Mouse (Mus musculus): ENCODE measurements around the gene Trim38. TPM values are rescaled to one million over a fixed set of nuclear protein-coding genes. Genes with fewer than 3 reads are reported as not detected.
A peak's percentile ranks its signal among the peaks of the same experiment; 100 is the strongest.
"Not testable (repeated sequence)": the region's sequence is repeated elsewhere in the genome, so short reads cannot be mapped to it uniquely, and the experiment has no call there.

Gene Trim38
- polyA plus RNA-seq, 1 experiment from 2014 or later = not detected

DNA sequence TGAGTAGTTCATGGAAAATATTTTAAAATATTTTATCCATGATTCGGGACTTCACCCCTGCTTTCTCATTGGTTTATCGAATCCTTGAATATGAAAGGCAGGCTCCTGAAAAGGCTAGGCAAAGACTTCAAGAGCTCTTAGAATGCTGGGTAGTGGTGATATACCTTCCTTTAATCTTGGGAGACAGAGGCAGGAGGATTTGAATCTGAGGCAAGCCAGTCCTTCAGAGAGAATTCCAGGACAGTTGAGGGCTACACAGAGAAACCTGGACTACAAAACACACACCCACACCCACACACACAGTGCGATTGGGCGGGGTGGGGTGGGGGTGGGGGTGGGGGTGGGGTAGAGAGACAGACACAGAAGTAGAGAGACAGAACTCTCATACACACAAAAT, 21.8 kb upstream of the Trim38 start:
- H3K9me3 ChIP-seq = no peaks in the 10 kb centered on the region
- peaks cover 16% of the 10 kb centered on the region for H3K4me1 ChIP-seq (replicated peaks)
- no peak for ATAC-seq (ENCODE audit: low FRiP score)
- no peaks in the 10 kb centered on the region for H3K27me3 ChIP-seq
- no peak overlapping the region for H3K9ac ChIP-seq
- H3K4me2 ChIP-seq = peak overlapping the region; percentile 65
- peak overlapping the region; percentile 90; the same call in 1 of the 2 replicates for H3K27ac ChIP-seq
- H3K4me3 ChIP-seq = no peak overlapping the region
- no peaks in the 10 kb centered on the region for H3K36me3 ChIP-seq
- WGBS = 7% methylated on average over 4 of the region's 4 CpGs

GRCm38 (mm10) chr13:23749563-23750121, 20.1 kb upstream of the Trim38 start:
- Histone ChIP-seq H3K4me1 (replicated peaks) (peaks cover 16% of the 10 kb centered on the region), H3K4me2 (no peak overlapping the region), H3K4me3 (no peak overlapping the region), H3K9me3 (no peaks in the 10 kb centered on the region), H3K9ac (no peak overlapping the region), H3K27ac (no peak overlapping the region), H3K36me3 (no peaks in the 10 kb centered on the region), H3K27me3 (no peaks in the 10 kb centered on the region)
- 92% methylated on average over 5 of the region's 5 CpGs for WGBS
- no peak for ATAC-seq (ENCODE audit: low FRiP score)

GRCm38 (mm10) chr13:23750839-23751477, 18.8 kb upstream of the Trim38 start, which contains the start of gene Hist1h2ab:
Gene Hist1h2ab, plus strand, starts transcription at chr13:23751126.
- WGBS = under 1% methylated on average over 32 of the region's 47 CpGs
- not testable (repeated sequence) for H3K36me3 ChIP-seq, H3K9me3 ChIP-seq, H3K27me3 ChIP-seq
- Histone ChIP-seq H3K4me3 (peak within 1 kb of the TSS; percentile 44), H3K27ac (peak within 1 kb of the TSS; percentile 94), H3K4me1 (replicated peaks) (peaks cover 16% of the 10 kb centered on the region), H3K9ac (peak within 1 kb of the TSS; percentile 67; the same call in 1 of the 2 replicates), H3K4me2 (peak within 1 kb of the TSS; percentile 69)
- peak; percentile 62 for ATAC-seq (ENCODE audit: low FRiP score)

GRCm38 (mm10) chr13:23751478-23751956, 18.2 kb upstream of the Trim38 start:
- 0 out of 2 replicates have a peak, but pooled peaks have one; percentile 21 for ATAC-seq (ENCODE audit: low FRiP score)
- peak overlapping the region; percentile 67; the same call in 1 of the 2 replicates for H3K9ac ChIP-seq
- H3K4me2 ChIP-seq = peak overlapping the region; percentile 69
- peak overlapping the region; percentile 44 for H3K4me3 ChIP-seq
- H3K36me3 ChIP-seq = no peaks in the 10 kb centered on the region
- H3K27ac ChIP-seq = peak overlapping the region; percentile 94
- H3K27me3 ChIP-seq = no peaks in the 10 kb centered on the region
- no peaks in the 10 kb centered on the region for H3K9me3 ChIP-seq
- WGBS = 2% methylated on average over 11 of the region's 11 CpGs
- peaks cover 16% of the 10 kb centered on the region for H3K4me1 ChIP-seq (replicated peaks)

GRCm38 (mm10) chr13:23752067-23752741, 17.5 kb upstream of the Trim38 start, which contains the start of gene Hist1h3b:
Gene Hist1h3b, plus strand, starts transcription at chr13:23752267.
- H3K9ac ChIP-seq = peak within 1 kb of the TSS; percentile 67; the same call in 1 of the 2 replicates
- H3K4me2 ChIP-seq = peak within 1 kb of the TSS; percentile 69
- WGBS = 2% methylated on average over 18 of the region's 47 CpGs
- peaks cover 14% of the 10 kb centered on the region for H3K4me1 ChIP-seq (replicated peaks)
- peak; percentile 66 for ATAC-seq (ENCODE audit: low FRiP score)
- not testable (repeated sequence) for H3K9me3 ChIP-seq, H3K27me3 ChIP-seq, H3K36me3 ChIP-seq
- H3K27ac ChIP-seq = peak within 1 kb of the TSS; percentile 94
- H3K4me3 ChIP-seq = peak within 1 kb of the TSS; percentile 44

DNA sequence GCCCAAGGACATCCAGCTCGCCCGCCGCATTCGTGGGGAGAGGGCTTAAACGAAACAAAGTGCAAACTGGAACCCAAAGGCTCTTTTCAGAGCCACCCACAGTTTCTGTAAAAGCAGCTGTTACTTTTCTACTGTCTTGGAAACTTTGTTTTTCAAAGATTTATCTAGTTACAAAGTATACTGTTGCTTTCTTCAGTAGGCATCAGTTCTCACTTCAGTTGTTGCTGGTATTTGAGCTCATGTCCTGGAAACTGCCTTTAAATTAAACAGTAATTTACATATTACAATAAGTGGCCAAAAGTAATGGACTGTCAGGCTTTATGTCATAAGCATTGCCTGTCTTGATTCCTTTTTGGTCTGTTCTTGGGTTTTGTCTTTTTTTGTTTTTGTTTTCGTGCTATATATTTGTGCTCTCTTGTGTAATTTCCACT, 17.0 kb upstream of the Trim38 start:
- ATAC-seq (ENCODE audit: low FRiP score) = no peak
- Histone ChIP-seq H3K9me3 (no peaks in the 10 kb centered on the region), H3K9ac (peak overlapping the region; percentile 43; the same call in 1 of the 2 replicates), H3K36me3 (no peaks in the 10 kb centered on the region), H3K27me3 (no peaks in the 10 kb centered on the region), H3K4me1 (replicated peaks) (peaks cover 13% of the 10 kb centered on the region), H3K4me3 (peak overlapping the region; percentile 26), H3K27ac (no peak overlapping the region), H3K4me2 (peak overlapping the region; percentile 49)
- 2% methylated on average over 6 of the region's 6 CpGs for WGBS

DNA sequence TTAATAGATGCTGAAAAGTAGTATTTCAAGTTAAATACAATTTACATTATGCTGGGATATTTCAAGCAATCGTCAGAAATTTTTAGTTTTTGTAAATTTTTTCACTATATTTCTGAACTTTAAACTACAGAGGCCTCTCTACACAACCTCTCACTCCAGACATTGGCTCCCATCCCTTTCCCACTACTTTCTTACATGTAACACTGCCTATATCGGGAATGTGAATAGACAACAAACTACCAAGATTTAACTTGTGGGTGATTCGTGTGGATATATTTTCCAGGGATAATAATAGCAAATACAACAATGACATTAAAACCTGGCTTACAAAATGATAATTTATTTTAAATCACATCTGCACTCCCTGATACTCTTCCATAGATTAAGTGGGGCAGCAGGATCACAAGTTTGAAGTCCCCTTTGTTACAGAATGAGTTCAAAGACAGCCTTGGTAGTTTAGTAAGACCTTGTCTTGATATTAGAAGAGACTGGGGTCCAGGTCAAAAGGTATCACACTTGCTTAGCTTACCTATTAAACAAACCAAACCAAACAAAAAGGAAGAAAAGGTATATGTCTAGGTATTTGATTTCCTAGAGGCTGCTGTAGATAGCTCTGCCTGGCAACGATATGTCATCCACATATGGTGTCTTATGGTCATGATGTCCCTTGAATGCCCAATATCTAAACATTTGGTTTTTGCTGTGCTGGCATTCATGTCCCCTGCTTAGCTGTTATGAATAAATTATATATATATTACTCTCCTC, 16.2 kb upstream of the Trim38 start:
- Histone ChIP-seq H3K9me3 (no peaks in the 10 kb centered on the region), H3K4me2 (no peak overlapping the region; the same call in 1 of the 2 replicates), H3K27ac (no peak overlapping the region), H3K4me1 (replicated peaks) (peaks cover 8% of the 10 kb centered on the region), H3K4me3 (no peak overlapping the region), H3K9ac (no peak overlapping the region), H3K27me3 (no peaks in the 10 kb centered on the region), H3K36me3 (no peaks in the 10 kb centered on the region)
- 55% methylated on average over 4 of the region's 4 CpGs for WGBS
- ATAC-seq (ENCODE audit: low FRiP score) = no peak

- H3K9ac ChIP-seq = no peak overlapping the region
- no peak overlapping the region for H3K4me2 ChIP-seq
- H3K36me3 ChIP-seq = no peaks in the 10 kb centered on the region
- no peaks in the 10 kb centered on the region for H3K27me3 ChIP-seq
- H3K4me3 ChIP-seq = no peak overlapping the region
- no peaks in the 10 kb centered on the region for H3K9me3 ChIP-seq
- peaks cover 11% of the 10 kb centered on the region for H3K4me1 ChIP-seq (replicated peaks)
- ATAC-seq (ENCODE audit: low FRiP score) = no peak
- no peak overlapping the region for H3K27ac ChIP-seq
These were observed 14.7 kb upstream of the Trim38 start for GRCm38 (mm10) chr13:23755000-23755399.

- Histone ChIP-seq H3K36me3 (no peaks in the 10 kb centered on the region), H3K27me3 (no peaks in the 10 kb centered on the region), H3K9me3 (no peaks in the 10 kb centered on the region), H3K4me2 (peak within 1 kb of the TSS; percentile 66), H3K9ac (peak within 1 kb of the TSS; percentile 69), H3K4me1 (replicated peaks) (peaks cover 22% of the 10 kb centered on the region), H3K4me3 (peak within 1 kb of the TSS; percentile 39), H3K27ac (peak within 1 kb of the TSS; percentile 87)
- 0% methylated on average over 19 of the region's 22 CpGs for WGBS
- peak; percentile 74 for ATAC-seq (ENCODE audit: low FRiP score)
These were observed 12.9 kb upstream of the Trim38 start, which contains the start of gene Hist1h4b for GRCm38 (mm10) chr13:23756790-23757189. Gene Hist1h4b, plus strand, starts transcription at chr13:23757013.

DNA sequence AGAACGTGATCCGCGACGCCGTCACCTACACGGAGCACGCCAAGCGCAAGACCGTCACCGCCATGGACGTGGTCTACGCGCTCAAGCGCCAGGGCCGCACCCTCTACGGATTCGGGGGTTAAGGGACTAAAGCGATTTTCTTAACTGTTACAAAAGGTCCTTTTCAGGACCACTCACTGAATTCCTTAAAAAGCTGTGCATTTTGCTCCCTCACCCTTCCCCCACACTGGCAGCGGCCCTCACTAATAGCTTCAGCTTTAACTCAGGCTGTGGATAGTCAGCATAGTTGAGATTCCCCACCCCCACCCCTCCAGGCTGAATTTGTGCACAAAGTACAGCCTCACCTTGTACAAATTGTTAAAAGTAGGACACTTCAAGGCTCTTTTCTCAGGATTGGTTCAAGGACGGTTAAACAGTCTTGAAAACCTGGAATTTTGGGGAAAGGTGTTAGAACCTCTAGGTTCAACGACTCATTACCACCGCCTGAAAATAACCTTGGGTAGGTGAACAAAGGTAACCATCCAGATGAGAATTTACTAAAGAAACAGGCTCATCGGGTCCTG, 12.4 kb upstream of the Trim38 start:
- H3K4me2 ChIP-seq = peak overlapping the region; percentile 66
- H3K9ac ChIP-seq = peak overlapping the region; percentile 69
- peak overlapping the region; percentile 87 for H3K27ac ChIP-seq
- peaks cover 23% of the 10 kb centered on the region for H3K4me1 ChIP-seq (replicated peaks)
- ATAC-seq (ENCODE audit: low FRiP score) = peak; percentile 25
- no peaks in the 10 kb centered on the region for H3K27me3 ChIP-seq
- H3K4me3 ChIP-seq = peak overlapping the region; percentile 39
- under 1% methylated on average over 21 of the region's 23 CpGs for WGBS
- no peaks in the 10 kb centered on the region for H3K9me3 ChIP-seq
- H3K36me3 ChIP-seq = no peaks in the 10 kb centered on the region

GRCm38 (mm10) chr13:23757921-23758320, 11.8 kb upstream of the Trim38 start:
- no peak for ATAC-seq (ENCODE audit: low FRiP score)
- H3K4me3 ChIP-seq = no peak overlapping the region
- WGBS = 46% methylated on average over 3 of the region's 3 CpGs
- no peak overlapping the region for H3K9ac ChIP-seq
- H3K4me2 ChIP-seq = no peak overlapping the region
- no peaks in the 10 kb centered on the region for H3K27me3 ChIP-seq
- H3K4me1 ChIP-seq (replicated peaks) = peaks cover 20% of the 10 kb centered on the region
- H3K9me3 ChIP-seq = no peaks in the 10 kb centered on the region
- no peaks in the 10 kb centered on the region for H3K36me3 ChIP-seq
- H3K27ac ChIP-seq = no peak overlapping the region

Measured in hindbrain, embryonic 13.5 days (tissue).